Mouse (Mus musculus): ENCODE data around the gene Map4k1. TPM values are rescaled to one million over a fixed set of nuclear protein-coding genes. Genes with fewer than 3 reads are reported as not detected.

Map4k1 gene
- polyA plus RNA-seq, 1 experiment from 2014 or later, result 10.4 TPM

DNA sequence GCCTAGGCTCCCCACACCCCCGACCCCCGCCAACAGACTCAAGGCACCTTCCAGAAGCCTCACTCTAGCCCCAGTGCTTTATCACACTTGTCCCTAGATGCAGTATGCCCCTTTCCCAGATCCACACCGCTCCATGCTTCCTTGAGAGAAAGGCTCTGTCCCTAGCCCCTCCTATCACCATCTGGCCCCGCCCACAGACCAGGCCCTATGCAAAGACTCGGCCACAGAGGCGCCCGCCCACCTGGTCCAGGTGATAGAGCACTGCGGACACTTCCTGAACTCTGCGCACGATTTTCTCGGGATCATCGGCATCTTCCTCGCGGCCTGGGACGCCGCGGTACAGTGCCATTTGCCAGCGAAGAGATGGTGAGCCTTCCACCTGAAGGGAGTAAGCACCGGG lies 71.0 kb downstream of the Map4k1 start:
- no peak overlapping the region for H3K9ac ChIP-seq
- ATAC-seq (ENCODE audit: low FRiP score) (no peak), DNase-seq (ENCODE audit: low spot score) (no peak)
- 5% methylated on average over 19 of the region's 19 CpGs for WGBS
- no peak overlapping the region for H3K27ac ChIP-seq
- no peak overlapping the region for H3K4me2 ChIP-seq (replicated peaks)
- no peaks in the 10 kb centered on the region for H3K9me3 ChIP-seq (ENCODE audit: control insufficient read depth, low read length)
- no peaks in the 10 kb centered on the region for H3K36me3 ChIP-seq (replicated peaks; ENCODE audit: control insufficient read depth, insufficient read depth)
- H3K4me3 ChIP-seq (replicated peaks; ENCODE audit: low read length), result no peak overlapping the region
- peaks cover 37% of the 10 kb centered on the region for H3K27me3 ChIP-seq (ENCODE audit: control insufficient read depth, insufficient read depth, low read length)
- no peaks in the 10 kb centered on the region for H3K4me1 ChIP-seq (replicated peaks; ENCODE audit: control insufficient read depth, insufficient read depth, low read length)

Small RNA genes within 50 kb of the gene (microRNA-seq; reads per million reads assigned to microRNA genes)
- not detected for gene Gm44408

Other genes with a start within 250 kb of the Map4k1 start
- 113 and 118 TPM in 2 replicates for gene Mrps12, start 240.2 kb upstream of the Map4k1 start, polyA plus RNA-seq (2014; fragmentation: Nextera tagmentation; extraction: Ambion mirVana)
- gene Sars2, start 240.1 kb upstream of the Map4k1 start, polyA plus RNA-seq (2014; fragmentation: Nextera tagmentation; extraction: Ambion mirVana), result 16.6 and 18.2 TPM in 2 replicates
- gene Ccer2, start 225.9 kb upstream of the Map4k1 start, polyA plus RNA-seq (2014; fragmentation: Nextera tagmentation; extraction: Ambion mirVana), result 0.33 and 0.65 TPM in 2 replicates
- 106 and 113 TPM in 2 replicates for gene Sirt2, start 215.3 kb upstream of the Map4k1 start, polyA plus RNA-seq (2014; fragmentation: Nextera tagmentation; extraction: Ambion mirVana)
- gene Nfkbib, start 214.5 kb upstream of the Map4k1 start, polyA plus RNA-seq (2014; fragmentation: Nextera tagmentation; extraction: Ambion mirVana), result 62.9 and 68.8 TPM in 2 replicates
- gene Rinl, start 193.1 kb upstream of the Map4k1 start, polyA plus RNA-seq (2014; fragmentation: Nextera tagmentation; extraction: Ambion mirVana), result 1.4 and 2.7 TPM in 2 replicates
- 142 and 150 TPM in 2 replicates for gene Hnrnpl, start 173.5 kb upstream of the Map4k1 start, polyA plus RNA-seq (2014; fragmentation: Nextera tagmentation; extraction: Ambion mirVana)
- gene Ech1, start 156.8 kb upstream of the Map4k1 start, polyA plus RNA-seq (2014; fragmentation: Nextera tagmentation; extraction: Ambion mirVana), result 92.6 and 99.0 TPM in 2 replicates
- 2.8 and 3.2 TPM in 2 replicates for gene Lgals4, start 148.2 kb upstream of the Map4k1 start, polyA plus RNA-seq (2014; fragmentation: Nextera tagmentation; extraction: Ambion mirVana)
- gene Lgals7, start 118.2 kb upstream of the Map4k1 start, polyA plus RNA-seq (2014; fragmentation: Nextera tagmentation; extraction: Ambion mirVana), result 2.9 and 3.0 TPM in 2 replicates
- 0.09 and 0.24 TPM in 2 replicates for gene Capn12, start 100.6 kb upstream of the Map4k1 start, polyA plus RNA-seq (2014; fragmentation: Nextera tagmentation; extraction: Ambion mirVana)
- 133 and 147 TPM in 2 replicates for gene Actn4, start 19.7 kb upstream of the Map4k1 start, polyA plus RNA-seq (2014; fragmentation: Nextera tagmentation; extraction: Ambion mirVana)
- gene Eif3k, start 186 bp upstream of the Map4k1 start, polyA plus RNA-seq (2014; fragmentation: Nextera tagmentation; extraction: Ambion mirVana), result 291 and 321 TPM in 2 replicates
- gene Ryr1, start 143.1 kb downstream of the Map4k1 start, polyA plus RNA-seq (2014; fragmentation: Nextera tagmentation; extraction: Ambion mirVana), result 5.1 and 7.6 TPM in 2 replicates
- gene Rasgrp4, start 152.8 kb downstream of the Map4k1 start, polyA plus RNA-seq (2014; fragmentation: Nextera tagmentation; extraction: Ambion mirVana), result 0.91 and 1.1 TPM in 2 replicates
- 25.8 and 32.8 TPM in 2 replicates for gene Fam98c, start 174.2 kb downstream of the Map4k1 start, polyA plus RNA-seq (2014; fragmentation: Nextera tagmentation; extraction: Ambion mirVana)
- 0.36 and 1.0 TPM in 2 replicates for gene Ggn, start 188.2 kb downstream of the Map4k1 start, polyA plus RNA-seq (2014; fragmentation: Nextera tagmentation; extraction: Ambion mirVana)
- gene Spred3, start 188.4 kb downstream of the Map4k1 start, polyA plus RNA-seq (2014; fragmentation: Nextera tagmentation; extraction: Ambion mirVana), result 10.3 and 10.5 TPM in 2 replicates
- gene Psmd8, start 198.7 kb downstream of the Map4k1 start, polyA plus RNA-seq (2014; fragmentation: Nextera tagmentation; extraction: Ambion mirVana), result 295 and 302 TPM in 2 replicates
- gene Catsperg1, start 232.0 kb downstream of the Map4k1 start, polyA plus RNA-seq (2014; fragmentation: Nextera tagmentation; extraction: Ambion mirVana), result 2.6 and 3.3 TPM in 2 replicates

Measured in hindbrain, embryonic 14.5 days (tissue).